Mouse (Mus musculus): ENCODE results near the gene Rhov.

Gene Rhov

GRCm38 (mm10) chr2:119292281-119292680, 21.2 kb upstream of the Rhov start:
- no peak for DNase-seq (ENCODE audit: low spot score in 2 of 2)

- DNase-seq (ENCODE audit: low spot score in 2 of 2) = no peak
These were observed 17.9 kb upstream of the Rhov start for GRCm38 (mm10) chr2:119289014-119289416.

GRCm38 (mm10) chr2:119288270-119288882, 17.3 kb upstream of the Rhov start, which contains the start of gene Vps18:
TSS of gene Vps18 (plus strand) at chr2:119288740.
- peak; percentile 97 to 98 for DNase-seq (ENCODE audit: low spot score in 2 of 2)

GRCm38 (mm10) chr2:119287372-119287771, 16.3 kb upstream of the Rhov start:
- DNase-seq (ENCODE audit: low spot score in 2 of 2) = no peak

- no peak for DNase-seq (ENCODE audit: low spot score in 2 of 2)
These were observed 11.0 kb upstream of the Rhov start for GRCm38 (mm10) chr2:119281899-119282565.

- DNase-seq (ENCODE audit: low spot score in 2 of 2) = no peak
These were observed 6.7 kb upstream of the Rhov start for GRCm38 (mm10) chr2:119277810-119278209.

- DNase-seq (ENCODE audit: low spot score in 2 of 2) = no peak
These were observed 5.9 kb upstream of the Rhov start for GRCm38 (mm10) chr2:119276926-119277325.

- no peak for DNase-seq (ENCODE audit: low spot score in 2 of 2)
These were observed 3.1 kb upstream of the Rhov start for GRCm38 (mm10) chr2:119274126-119274525.

GRCm38 (mm10) chr2:119270286-119270642, 808 bp downstream of the Rhov start:
- DNase-seq (ENCODE audit: low spot score in 2 of 2) = no peak

GRCm38 (mm10) chr2:119263813-119264212, 7.3 kb downstream of the Rhov start:
- no peak for DNase-seq (ENCODE audit: low spot score in 2 of 2)

GRCm38 (mm10) chr2:119262978-119263377, 8.1 kb downstream of the Rhov start:
- DNase-seq (ENCODE audit: low spot score in 2 of 2) = peak in 1 of 2 experiments; percentile 47

GRCm38 (mm10) chr2:119261326-119261725, 9.7 kb downstream of the Rhov start:
- DNase-seq (ENCODE audit: low spot score in 2 of 2) = no peak

- no peak for DNase-seq (ENCODE audit: low spot score in 2 of 2)
These were observed 10.6 kb downstream of the Rhov start for GRCm38 (mm10) chr2:119260518-119260917.

GRCm38 (mm10) chr2:119254976-119255375, 16.1 kb downstream of the Rhov start:
- DNase-seq (ENCODE audit: low spot score in 2 of 2) = no peak

- peak; percentile 76 to 86 for DNase-seq (ENCODE audit: low spot score in 2 of 2)
These were observed 20.1 kb downstream of the Rhov start for GRCm38 (mm10) chr2:119250826-119251478.

GRCm38 (mm10) chr2:119250377-119250776, 20.7 kb downstream of the Rhov start:
- no peak for DNase-seq (ENCODE audit: low spot score in 2 of 2)

GRCm38 (mm10) chr2:119249592-119250061, 21.4 kb downstream of the Rhov start:
- DNase-seq (ENCODE audit: low spot score in 2 of 2) = no peak

- no peak for DNase-seq (ENCODE audit: low spot score in 2 of 2)
These were observed 23.2 kb downstream of the Rhov start for GRCm38 (mm10) chr2:119247904-119248303.

- DNase-seq (ENCODE audit: low spot score in 2 of 2) = no peak
These were observed 25.8 kb downstream of the Rhov start for GRCm38 (mm10) chr2:119245246-119245645.

- DNase-seq (ENCODE audit: low spot score in 2 of 2) = no peak
These were observed 28.5 kb downstream of the Rhov start for GRCm38 (mm10) chr2:119242548-119242947.

GRCm38 (mm10) chr2:119240819-119241186, 30.3 kb downstream of the Rhov start:
- DNase-seq (ENCODE audit: low spot score in 2 of 2) = no peak

GRCm38 (mm10) chr2:119240075-119240818, 30.8 kb downstream of the Rhov start:
- no peak for DNase-seq (ENCODE audit: low spot score in 2 of 2)

All from cerebellum, postnatal 4 days (tissue).